In genomic region chr12:73357736-73358135, GRCm38 (mm10) we compare ENCODE assay signal across 23 mouse cellular contexts.
"Had no signal": no experiment of that assay in that cellular context is flagged by ENCODE, and none has a peak within 500 bp of the region (broad histone marks: within the 10 kb centered on the region; RNA-seq: fewer than 3 reads in every experiment).

No protein-coding gene starts in this region.

- H3K9ac ChIP-seq: kidney, embryonic 15.5 days; limb, embryonic 12.5 days; limb, embryonic 15.5 days; liver, embryonic 14.5 days; liver, postnatal 0 days; lung, embryonic 14.5 days; midbrain, embryonic 12.5 days; midbrain, embryonic 15.5 days; neural tube, embryonic 12.5 days; neural tube, embryonic 15.5 days; stomach, embryonic 15.5 days had no signal

- H3K4me1 ChIP-seq: midbrain, embryonic 15.5 days; stomach, embryonic 15.5 days had no signal

- DNase-seq: kidney, adult 8-10 months; kidney, postnatal 14 days; kidney, postnatal 4 days; liver, postnatal 0 days; lung, embryonic 14.5 days; right cerebral cortex, adult 18-20 months; right cerebral cortex, postnatal 14 days; spleen, adult 18-20 months; thymus, adult 2 months; thymus, postnatal 14 days; thymus, postnatal 4 days had no signal

- H3K4me3 ChIP-seq: kidney, embryonic 15.5 days; limb, embryonic 12.5 days; limb, embryonic 15.5 days; midbrain, embryonic 12.5 days; midbrain, embryonic 15.5 days; neural tube, embryonic 12.5 days; neural tube, embryonic 15.5 days; stomach, embryonic 15.5 days had no signal

- H3K27me3 ChIP-seq: kidney, embryonic 15.5 days; limb, embryonic 15.5 days; midbrain, embryonic 12.5 days; midbrain, embryonic 15.5 days; neural tube, embryonic 12.5 days; neural tube, embryonic 15.5 days; stomach, embryonic 15.5 days had no signal

- H3K4me2 ChIP-seq: kidney, embryonic 15.5 days; limb, embryonic 12.5 days; limb, embryonic 15.5 days; liver, embryonic 11.5 days; lung, embryonic 14.5 days; midbrain, embryonic 12.5 days; midbrain, embryonic 15.5 days; neural tube, embryonic 12.5 days; neural tube, embryonic 15.5 days; stomach, embryonic 15.5 days had no signal

- H3K36me3 ChIP-seq: kidney, embryonic 15.5 days; limb, embryonic 12.5 days; limb, embryonic 15.5 days; midbrain, embryonic 15.5 days; neural tube, embryonic 12.5 days; stomach, embryonic 15.5 days had no signal

- H3K9me3 ChIP-seq: kidney, embryonic 15.5 days; limb, embryonic 12.5 days; limb, embryonic 15.5 days; midbrain, embryonic 12.5 days; midbrain, embryonic 15.5 days; neural tube, embryonic 12.5 days; neural tube, embryonic 15.5 days; stomach, embryonic 15.5 days had no signal

- ATAC-seq: liver, postnatal 0 days; lung, postnatal 0 days; midbrain, embryonic 15.5 days had no signal

- H3K27ac ChIP-seq: kidney, embryonic 15.5 days; limb, embryonic 12.5 days; limb, embryonic 15.5 days; liver, embryonic 14.5 days; macrophage; midbrain, embryonic 12.5 days; midbrain, embryonic 15.5 days; neural tube, embryonic 12.5 days; neural tube, embryonic 15.5 days; stomach, embryonic 15.5 days had no signal
